Mouse (Mus musculus) embryonic facial prominence, embryonic 11.5 days (tissue): ENCODE results near the gene Lyrm4. TPM values are rescaled to one million over a fixed set of nuclear protein-coding genes. Genes with fewer than 3 reads are reported as not detected.

Experiments used
- ATAC-seq: fragments of 200-750 bp; cut with Nextera tagmentation; replicated peaks from 2 replicates; pipeline ENCODE4 v1.8.0; 2017; ENCODE audit warnings: low read depth; ENCODE audit not compliant: insufficient number of reproducible peaks, low FRiP score, low TSS enrichment
- DNase-seq: peaks from one replicate; pipeline ENCODE4 v3.0.0-alpha.2; 2015; ENCODE audit warnings: low spot score
- H3K27ac ChIP-seq: fragments of 300-500 bp; sonication (generic); replicated peaks from 2 replicates; pipeline ENCODE4 v1.5.1; 2014; ENCODE audit warnings: mild to moderate bottlenecking, low read depth, low read length, control low read depth
- H3K27me3 ChIP-seq: fragments of 300-500 bp; sonication (generic); 2 replicates; pipeline ENCODE4 v1.6.1; 2014; ENCODE audit warnings: mild to moderate bottlenecking, low read length, moderate library complexity, mixed read lengths; ENCODE audit not compliant: control insufficient read depth, insufficient read depth
- H3K36me3 ChIP-seq: fragments of 300-500 bp; sonication (generic); replicated peaks from 2 replicates; pipeline ENCODE4 v1.6.1; 2014; ENCODE audit warnings: low read depth, mild to moderate bottlenecking, low read length, moderate library complexity, mixed read lengths; ENCODE audit not compliant: control insufficient read depth, insufficient read depth
- H3K4me1 ChIP-seq: fragments of 300-500 bp; sonication (generic); 2 replicates; pipeline ENCODE4 v1.6.1; 2014; ENCODE audit warnings: low read length, mixed read lengths; ENCODE audit not compliant: control insufficient read depth, insufficient read depth
- H3K4me2 ChIP-seq: fragments of 300-500 bp; sonication (generic); 2 replicates; pipeline ENCODE4 v1.6.1; 2014; ENCODE audit warnings: low read depth, mild to moderate bottlenecking, control low read depth, low read length, moderate library complexity
- H3K4me3 ChIP-seq: fragments of 300-500 bp; sonication (generic); 2 replicates; pipeline ENCODE4 v1.5.1; 2014; ENCODE audit warnings: low read depth, low read length, control low read depth
- H3K9ac ChIP-seq: fragments of 300-500 bp; sonication (generic); replicated peaks from 2 replicates; pipeline ENCODE4 v1.6.1; 2014; ENCODE audit warnings: mild to moderate bottlenecking, control low read depth, low read length
- H3K9me3 ChIP-seq: fragments of 300-500 bp; sonication (generic); replicated peaks from 2 replicates; pipeline ENCODE4 v1.6.1; 2016; ENCODE audit warnings: mild to moderate bottlenecking, low read length, inconsistent platforms, mixed read lengths; ENCODE audit not compliant: control insufficient read depth
- WGBS: fragments of 180-500 bp; shearing (Covaris S2); extraction: QIAGEN DNeasy Blood & Tissue Kit; methylation state at CpG from one replicate; pipeline ENCODE4 v1.1.7; 2014; 5-methylcytosine and 5-hydroxymethylcytosine counted together
- polyA plus RNA-seq: library from polyadenylated mRNA; unstranded; fragments of >200 nt; fragmentation: Nextera tagmentation; extraction: Ambion mirVana; gene quantifications from 2 replicates; pipeline ENCODE4 v1.2.1, GENCODE M21; 2014

Gene Lyrm4
- polyA plus RNA-seq, 1 experiment from 2014 or later: 22.6 TPM

- DNase-seq (no peak), ATAC-seq (no peak)
- H3K4me2 ChIP-seq: no peak overlapping the region
- H3K36me3 ChIP-seq: no peaks in the 10 kb centered on the region
- no peak overlapping the region for H3K4me3 ChIP-seq
- no peak overlapping the region for H3K27ac ChIP-seq
- 85% methylated on average over 1 of the region's 1 CpGs for WGBS
- no peak overlapping the region for H3K9ac ChIP-seq
- H3K9me3 ChIP-seq: no peaks in the 10 kb centered on the region
- no peaks in the 10 kb centered on the region for H3K4me1 ChIP-seq
- no peaks in the 10 kb centered on the region for H3K27me3 ChIP-seq
Measured at GRCm38 (mm10) chr13:36145601-36146000, 28.3 kb upstream of the Lyrm4 start.

DNA sequence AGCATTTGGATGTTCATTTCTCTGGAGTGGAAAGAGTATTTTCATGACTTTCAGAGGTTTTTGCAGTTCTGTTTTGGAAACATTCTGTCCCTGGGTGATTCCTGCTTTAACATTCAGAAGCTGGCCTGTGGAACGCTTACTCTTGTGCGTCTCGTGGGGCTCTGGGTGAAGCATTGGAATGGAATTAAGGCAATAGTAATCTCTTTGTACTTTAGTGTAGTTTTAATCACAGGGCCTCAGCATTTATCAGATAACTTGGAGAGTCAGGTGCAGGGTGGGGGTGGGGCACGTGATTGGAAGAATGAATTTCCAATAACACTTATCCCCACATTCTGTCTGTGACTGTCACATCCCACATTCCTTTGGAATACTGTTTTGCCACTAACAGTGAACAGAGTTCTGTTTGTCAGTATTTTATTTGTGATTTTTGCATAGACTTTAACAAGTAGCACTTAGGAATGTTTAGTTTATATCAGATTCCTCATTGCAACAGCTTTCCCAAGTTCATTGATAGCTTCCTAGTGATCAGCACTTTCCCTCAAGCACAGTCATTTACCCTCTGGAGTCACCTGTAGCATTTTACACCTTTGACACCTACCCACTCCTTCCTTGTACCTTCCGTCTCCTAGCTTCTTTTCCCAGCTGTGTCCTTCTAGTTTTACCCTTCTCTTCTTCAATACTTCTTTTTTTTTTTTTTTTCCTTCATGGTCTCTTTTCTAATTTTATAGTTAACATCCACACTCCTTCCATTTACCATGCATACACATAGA is 23.1 kb upstream of the Lyrm4 start:
- H3K27me3 ChIP-seq: no peaks in the 10 kb centered on the region
- DNase-seq: no peak
- ATAC-seq: no peak

DNA sequence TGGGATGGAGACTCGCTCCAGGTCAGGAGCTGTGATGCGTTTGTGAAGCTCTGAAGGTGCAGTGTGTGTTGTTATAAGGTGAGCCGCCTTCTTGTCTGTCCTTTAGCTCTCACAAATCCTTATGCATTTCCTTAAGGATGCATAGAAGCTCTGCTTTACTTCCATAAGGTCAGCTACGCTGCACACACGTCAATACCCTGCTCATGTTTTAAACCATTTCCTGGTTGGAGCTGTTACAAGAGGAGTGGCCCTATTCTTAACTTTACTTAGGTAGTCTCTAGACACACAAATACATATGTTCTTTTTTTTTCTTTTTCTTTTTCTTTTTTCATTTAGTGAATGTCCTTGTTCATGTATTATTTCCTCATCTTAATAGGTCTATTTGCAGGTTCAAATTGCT is 22.4 kb upstream of the Lyrm4 start:
- no peak overlapping the region for H3K9ac ChIP-seq
- no peak overlapping the region for H3K4me3 ChIP-seq
- H3K36me3 ChIP-seq: no peaks in the 10 kb centered on the region
- no peak overlapping the region for H3K4me2 ChIP-seq
- WGBS: 86% methylated on average over 5 of the region's 5 CpGs
- ATAC-seq: no peak
- no peaks in the 10 kb centered on the region for H3K9me3 ChIP-seq
- no peak overlapping the region for H3K27ac ChIP-seq
- no peak for DNase-seq
- H3K4me1 ChIP-seq: no peaks in the 10 kb centered on the region
- no peaks in the 10 kb centered on the region for H3K27me3 ChIP-seq

More for the DNA sequence above, 23.1 kb upstream of the Lyrm4 start:
- no peak overlapping the region for H3K27ac ChIP-seq
- H3K9me3 ChIP-seq: no peaks in the 10 kb centered on the region
- no peaks in the 10 kb centered on the region for H3K36me3 ChIP-seq
- 84% methylated on average over 5 of the region's 5 CpGs for WGBS
- no peak overlapping the region for H3K4me2 ChIP-seq
- H3K9ac ChIP-seq: no peak overlapping the region
- no peaks in the 10 kb centered on the region for H3K4me1 ChIP-seq
- no peak overlapping the region for H3K4me3 ChIP-seq

GRCm38 (mm10) chr13:36131992-36132649 is 14.8 kb upstream of the Lyrm4 start:
- H3K27me3 ChIP-seq: no peaks in the 10 kb centered on the region
- H3K4me1 ChIP-seq: no peaks in the 10 kb centered on the region
- ATAC-seq (no peak), DNase-seq (no peak)
- H3K9ac ChIP-seq: no peak overlapping the region
- no peaks in the 10 kb centered on the region for H3K9me3 ChIP-seq
- H3K27ac ChIP-seq: no peak overlapping the region
- H3K36me3 ChIP-seq: no peaks in the 10 kb centered on the region
- H3K4me2 ChIP-seq: no peak overlapping the region
- 93% methylated on average over 5 of the region's 5 CpGs for WGBS
- no peak overlapping the region for H3K4me3 ChIP-seq

DNA sequence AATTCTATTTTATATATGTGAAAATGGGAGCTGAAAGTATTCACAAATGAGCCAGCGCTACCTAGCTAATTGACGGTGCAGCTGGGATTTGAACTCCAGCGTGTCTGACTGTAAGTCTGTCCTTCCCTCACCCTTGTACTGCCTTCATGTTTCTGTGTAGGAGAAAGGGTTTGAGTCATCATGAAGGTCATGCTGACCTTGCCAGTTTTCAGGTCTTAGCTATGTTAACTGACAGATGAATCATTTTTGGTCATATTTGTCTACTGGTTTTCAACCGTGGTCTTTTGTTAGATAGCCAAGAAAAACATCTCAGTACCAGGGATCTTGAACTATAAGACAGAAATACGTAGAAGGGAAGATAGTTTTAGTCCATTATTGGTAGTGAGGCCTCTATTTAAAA is 14.1 kb upstream of the Lyrm4 start:
- ATAC-seq: no peak
- no peaks in the 10 kb centered on the region for H3K36me3 ChIP-seq
- WGBS: 91% methylated on average over 5 of the region's 5 CpGs
- DNase-seq: no peak
- no peaks in the 10 kb centered on the region for H3K4me1 ChIP-seq
- H3K4me3 ChIP-seq: no peak overlapping the region
- no peak overlapping the region for H3K4me2 ChIP-seq
- no peaks in the 10 kb centered on the region for H3K9me3 ChIP-seq
- H3K27ac ChIP-seq: no peak overlapping the region
- no peaks in the 10 kb centered on the region for H3K27me3 ChIP-seq
- H3K9ac ChIP-seq: no peak overlapping the region

GRCm38 (mm10) chr13:36129360-36130054 is 12.2 kb upstream of the Lyrm4 start:
- H3K9ac ChIP-seq: no peak overlapping the region
- H3K4me3 ChIP-seq: no peak overlapping the region
- ATAC-seq (no peak), DNase-seq (no peak)
- H3K36me3 ChIP-seq: no peaks in the 10 kb centered on the region
- H3K27ac ChIP-seq: no peak overlapping the region
- 90% methylated on average over 2 of the region's 2 CpGs for WGBS
- no peaks in the 10 kb centered on the region for H3K4me1 ChIP-seq
- no peaks in the 10 kb centered on the region for H3K9me3 ChIP-seq
- no peaks in the 10 kb centered on the region for H3K27me3 ChIP-seq
- H3K4me2 ChIP-seq: no peak overlapping the region

DNA sequence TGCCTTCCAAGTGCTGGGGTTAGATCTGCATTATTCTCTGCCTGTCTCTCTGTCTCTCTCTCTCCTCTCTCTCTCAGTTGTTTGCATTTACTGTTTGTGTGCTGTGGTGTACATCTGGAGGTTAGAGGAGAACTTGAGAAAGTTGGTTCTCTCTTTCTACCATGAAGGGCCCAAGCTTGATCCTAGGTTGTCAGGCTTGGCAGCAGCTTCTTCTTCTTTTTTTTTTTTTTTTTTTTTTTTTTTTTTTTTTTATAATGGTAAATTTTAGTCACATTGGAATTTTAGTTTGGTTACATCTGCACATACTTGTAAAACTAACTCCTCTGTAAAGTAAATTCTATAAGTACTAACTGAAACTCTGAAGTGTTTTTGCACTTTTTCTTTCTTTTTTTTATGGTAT is 3.3 kb upstream of the Lyrm4 start:
- H3K9me3 ChIP-seq: no peaks in the 10 kb centered on the region
- H3K4me3 ChIP-seq: no peak overlapping the region
- H3K27ac ChIP-seq: no peak overlapping the region
- ATAC-seq (no peak), DNase-seq (no peak)
- no peak overlapping the region for H3K4me2 ChIP-seq
- H3K9ac ChIP-seq: no peak overlapping the region
- no peaks in the 10 kb centered on the region for H3K36me3 ChIP-seq
- H3K27me3 ChIP-seq: no peaks in the 10 kb centered on the region
- no peaks in the 10 kb centered on the region; the same call in 1 of the 2 replicates for H3K4me1 ChIP-seq

DNA sequence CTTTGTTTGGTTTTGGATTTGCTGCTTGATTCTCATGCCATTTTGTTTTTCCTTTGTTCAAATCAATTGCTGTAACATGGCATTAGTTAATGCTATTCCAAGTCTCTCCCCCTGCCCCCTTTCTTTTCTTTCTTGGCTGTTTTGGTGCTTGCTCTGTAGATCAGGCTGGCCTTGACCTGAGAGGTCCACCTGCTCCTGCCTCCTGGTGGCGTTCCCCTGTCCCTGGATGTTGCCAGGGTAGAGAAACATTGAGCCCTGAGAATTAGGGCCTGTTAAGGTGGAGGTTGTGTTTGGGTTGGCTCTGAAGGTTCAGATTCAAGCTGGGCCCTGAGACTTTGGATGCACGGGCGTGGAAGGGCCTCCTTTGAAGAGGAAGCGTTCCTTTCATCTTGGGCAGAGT is 2.4 kb upstream of the Lyrm4 start:
- Histone ChIP-seq H3K36me3 (no peaks in the 10 kb centered on the region), H3K9me3 (no peaks in the 10 kb centered on the region), H3K4me3 (no peak overlapping the region), H3K27ac (no peak overlapping the region), H3K27me3 (no peaks in the 10 kb centered on the region), H3K4me2 (no peak overlapping the region), H3K4me1 (no peaks in the 10 kb centered on the region; the same call in 1 of the 2 replicates), H3K9ac (no peak overlapping the region)
- ATAC-seq (no peak), DNase-seq (no peak)
- 66% methylated on average over 4 of the region's 4 CpGs for WGBS
